Mouse (Mus musculus) left cerebral cortex, postnatal 10 days (tissue): ENCODE measurements around the gene Celf5. TPM values are rescaled to one million over a fixed set of nuclear protein-coding genes. Genes with fewer than 3 reads are reported as not detected.

Source experiments
- DNase-seq, 2 experiments: peaks; one replicate each; pipeline ENCODE4 v3.0.0; 2021 to 2022; ENCODE audit warnings: low spot score in 2 of 2, mixed read lengths in 1 of 2; ENCODE audit errors: extremely low spot score in 1 of 2
- intact Hi-C: fragments of 180-260 bp; cut with DNase I; formaldehyde crosslinking; loops from one replicate; pipeline ENCODE4 v1.15.1; 2025
- total RNA-seq, 2 experiments: library from RNA; stranded (reverse); gene quantifications; 2 replicates each; pipeline ENCODE4 v1.2.3; 2021

Gene Celf5
- total RNA-seq, 2 experiments from 2014 or later, result 287 to 297 TPM

DNA sequence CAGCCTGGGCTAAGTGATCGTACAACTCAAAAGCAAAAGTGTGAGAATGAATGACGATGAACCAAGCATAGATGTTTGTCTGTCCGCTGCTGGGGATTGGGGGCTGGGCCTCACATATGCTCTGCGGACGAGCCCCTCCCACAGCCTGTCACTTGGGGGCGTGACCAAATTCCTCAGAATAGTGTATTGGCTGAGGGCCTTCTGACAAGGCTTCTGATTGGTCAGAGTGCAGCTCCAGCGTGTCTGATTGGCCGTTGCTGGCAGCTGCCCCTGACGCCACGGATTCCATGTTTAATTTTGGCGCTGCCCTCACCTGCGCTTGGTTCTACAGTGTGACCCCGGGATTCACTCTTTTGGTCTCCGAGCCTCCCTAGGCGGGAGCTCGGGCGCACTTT is 49.6 kb downstream of the Celf5 start:
- peak; percentile 96 for DNase-seq

DNA sequence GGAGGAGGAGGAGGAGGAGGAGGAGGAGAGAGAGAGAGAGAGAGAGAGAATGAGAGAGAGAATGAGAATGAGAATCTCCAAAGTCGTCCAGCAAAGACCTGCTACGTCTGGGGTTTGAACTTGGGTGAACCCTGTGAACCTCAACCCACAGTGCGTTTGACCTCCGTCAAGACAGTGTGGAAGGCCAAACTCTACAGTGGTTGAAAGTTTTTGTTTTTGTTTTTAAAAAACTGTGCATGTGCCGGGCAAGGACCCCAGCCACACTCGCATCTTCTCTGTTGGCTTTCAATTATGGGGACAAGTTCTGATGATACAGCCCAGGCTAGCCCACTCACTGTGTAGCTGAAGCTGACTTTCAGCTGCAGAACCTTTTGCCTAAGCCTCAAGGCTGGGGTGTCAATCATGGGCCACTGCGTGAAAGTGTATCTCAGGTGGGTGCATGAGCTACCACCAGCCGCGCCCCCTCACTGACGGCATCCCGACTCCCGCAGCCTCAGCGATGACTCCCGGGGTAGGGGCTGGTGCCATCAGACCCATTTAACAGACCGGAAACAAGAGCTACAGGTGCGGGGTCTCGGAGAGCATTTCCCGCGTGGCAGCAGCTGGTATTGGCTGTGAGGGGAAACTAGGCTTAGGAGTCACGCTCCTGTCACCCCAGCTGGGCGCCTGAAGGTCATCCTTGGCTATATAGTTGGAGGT is 50.2 kb downstream of the Celf5 start:
- peak in 1 of 2 experiments; percentile 54 for DNase-seq
- intact Hi-C loops, result no loop called here

More for the DNA sequence above, 49.6 kb downstream of the Celf5 start:
- intact Hi-C loops, result no loop called here

DNA sequence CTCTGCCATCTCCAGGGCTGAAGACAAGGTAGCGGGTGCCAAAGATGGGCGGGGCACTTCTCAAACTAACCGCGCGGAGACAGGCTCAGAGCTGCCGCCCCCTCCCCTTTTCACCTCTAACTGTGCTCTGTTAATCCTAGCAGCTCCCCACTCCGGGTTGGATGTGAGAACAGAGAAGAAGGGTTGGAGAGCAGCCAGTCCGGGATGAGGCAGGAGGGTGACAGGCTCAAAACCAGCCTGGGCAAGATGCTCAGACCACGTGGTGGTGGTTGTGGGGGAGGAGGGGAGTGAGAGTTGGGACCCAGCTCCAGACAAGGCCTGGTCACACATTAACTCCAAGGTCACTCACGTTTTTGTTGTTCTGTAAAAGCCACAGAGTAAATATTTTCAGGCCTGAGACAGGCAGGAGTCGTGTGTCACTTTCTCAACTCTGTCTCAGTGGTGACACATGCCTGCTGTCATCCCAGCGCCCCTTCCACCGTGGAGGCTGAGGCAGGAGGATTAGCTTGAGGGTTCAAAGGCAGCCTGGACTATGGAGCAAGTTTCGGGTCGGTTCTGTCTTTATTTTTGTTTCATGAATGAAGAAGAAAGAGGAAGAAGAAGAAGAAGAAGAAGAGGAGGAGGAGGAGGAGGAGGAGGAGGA is 50.9 kb downstream of the Celf5 start:
- intact Hi-C loops, result no loop called here
- DNase-seq, result peak in 1 of 2 experiments; percentile 75

DNA sequence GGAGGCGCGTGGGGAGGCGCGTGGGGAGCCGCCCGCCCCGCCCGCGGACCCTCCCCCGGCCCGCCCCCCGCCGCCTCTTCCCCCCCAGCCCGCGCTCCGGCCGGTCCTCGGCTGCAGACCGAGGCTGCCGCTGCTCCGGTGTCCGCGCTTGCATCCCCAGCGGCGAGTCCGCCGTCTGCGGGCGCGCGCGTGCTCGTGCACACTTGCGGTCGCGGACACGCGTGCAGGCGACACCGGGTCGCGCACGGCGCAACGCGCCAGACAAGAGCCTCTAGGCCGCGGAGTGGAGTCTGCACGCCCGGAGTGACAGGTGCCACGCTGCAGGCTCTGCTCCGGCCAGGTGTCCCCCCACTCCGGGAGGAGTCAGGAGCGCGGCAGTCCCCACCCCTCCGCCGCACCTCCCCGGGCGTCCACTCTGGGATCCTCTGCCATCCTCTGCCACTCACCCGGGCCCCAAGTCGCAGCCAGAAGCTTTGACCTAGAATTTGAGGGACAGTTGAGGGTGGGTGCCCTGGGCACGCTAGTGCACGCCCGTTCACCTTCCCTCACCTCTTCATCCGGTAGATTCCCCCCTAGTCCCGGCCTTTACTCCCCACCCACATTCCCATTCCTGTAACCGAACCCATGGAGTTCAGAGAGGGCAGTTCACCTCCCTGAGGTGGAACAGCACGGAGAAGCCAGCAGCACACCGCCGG is 51.5 kb downstream of the Celf5 start:
- intact Hi-C loops, result no loop called here
- DNase-seq, result peak in 1 of 2 experiments; percentile 86

DNA sequence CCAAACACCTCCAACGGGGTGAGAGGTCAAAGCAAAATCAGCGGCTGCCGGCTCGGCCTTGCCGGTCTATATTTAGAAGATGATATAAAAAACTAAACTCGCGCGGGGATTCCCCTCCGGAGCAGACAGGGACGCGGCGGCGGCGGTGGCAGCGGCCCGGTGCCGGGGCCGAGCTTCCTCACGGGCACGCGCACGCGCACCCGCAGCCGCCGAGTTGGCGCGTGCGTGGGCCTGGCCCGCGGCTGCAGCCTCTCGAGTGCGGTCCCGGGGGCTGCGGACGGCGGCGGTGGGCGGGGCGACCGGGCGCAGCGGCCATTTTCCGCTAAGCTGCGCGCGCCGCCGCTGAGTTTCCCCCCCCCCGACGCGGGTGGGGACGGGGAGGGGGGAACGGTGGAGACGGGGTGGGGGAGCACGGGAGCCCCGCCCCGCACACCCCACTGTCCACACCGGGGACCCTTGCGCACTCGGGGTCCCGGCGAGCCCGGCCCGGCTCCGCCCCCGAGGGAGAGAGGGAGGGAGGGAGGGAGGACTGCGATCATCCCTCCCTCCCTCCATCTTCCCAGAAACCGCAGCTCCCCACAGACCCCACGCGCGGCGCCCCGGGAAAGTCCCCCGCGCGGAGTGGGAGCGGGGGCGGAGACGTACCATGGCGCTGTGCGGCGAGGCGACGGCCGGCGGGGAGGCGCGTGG is 52.2 kb downstream of the Celf5 start:
- DNase-seq, result peak in 1 of 2 experiments; percentile 91
- intact Hi-C loops, result no loop called here

DNA sequence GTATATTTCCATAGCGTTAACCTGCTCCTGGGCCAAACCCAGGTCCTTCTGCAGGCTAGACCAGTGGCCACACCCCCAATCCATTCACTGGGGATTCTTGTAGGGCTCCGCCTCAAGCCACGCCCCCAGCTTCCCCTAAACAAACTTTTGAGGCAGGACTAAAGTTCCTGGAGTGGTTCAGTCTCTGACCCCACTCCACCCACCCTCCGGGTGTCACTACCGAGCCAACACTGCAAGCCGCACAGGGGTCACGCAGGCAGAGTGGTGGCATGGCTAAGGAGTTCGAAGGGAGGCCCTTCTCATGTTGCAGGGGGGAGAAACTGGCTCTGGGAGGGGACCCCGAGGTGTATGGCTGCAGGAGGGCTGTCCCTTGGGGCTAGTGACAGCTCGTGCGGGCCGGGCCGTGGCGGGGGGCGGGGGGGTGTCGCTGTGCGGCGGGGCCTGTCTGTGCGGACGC is 52.9 kb downstream of the Celf5 start:
- DNase-seq, result peak in 1 of 2 experiments; percentile 92
- intact Hi-C loops, result no loop called here

DNA sequence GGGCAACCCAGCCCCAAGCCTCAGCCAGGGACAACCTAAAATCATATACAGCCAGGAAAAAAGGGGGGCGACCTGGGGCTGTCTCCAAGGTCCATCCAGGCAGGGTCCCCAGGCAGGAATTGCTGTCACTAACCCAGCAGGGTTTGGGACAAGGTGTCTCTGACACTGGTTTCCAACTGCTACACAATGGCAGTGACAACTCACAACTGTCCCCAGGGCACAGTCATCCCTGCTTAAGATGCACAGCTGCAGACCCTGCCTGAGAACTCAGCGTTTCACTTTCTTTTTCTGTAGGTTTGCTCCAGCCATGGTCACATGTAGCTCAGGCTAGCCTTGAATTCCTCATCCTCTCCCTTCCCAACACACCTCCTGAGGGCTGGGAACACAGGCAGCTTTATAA is 53.4 kb downstream of the Celf5 start:
- peak in 1 of 2 experiments; percentile 23 for DNase-seq
- intact Hi-C loops, result no loop called here

DNA sequence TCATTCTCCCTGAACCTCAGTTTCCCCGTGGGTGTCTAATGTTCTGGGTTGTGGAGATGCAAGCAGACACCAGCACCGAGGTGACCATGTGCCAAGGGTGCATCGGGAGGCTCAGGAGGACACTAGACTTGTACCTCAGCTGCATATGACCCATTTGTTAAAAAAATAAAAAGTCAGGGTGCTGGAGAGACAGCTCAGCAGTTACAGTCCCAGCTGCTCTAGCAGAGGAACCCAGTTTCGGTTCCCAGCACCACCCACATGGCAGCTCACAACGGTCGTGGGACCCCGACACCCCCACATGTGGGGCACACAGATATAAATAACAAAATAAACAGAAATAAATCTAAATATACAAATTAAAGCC is 54.0 kb downstream of the Celf5 start:
- peak in 1 of 2 experiments; percentile 22 for DNase-seq
- intact Hi-C loops, result no loop called here

DNA sequence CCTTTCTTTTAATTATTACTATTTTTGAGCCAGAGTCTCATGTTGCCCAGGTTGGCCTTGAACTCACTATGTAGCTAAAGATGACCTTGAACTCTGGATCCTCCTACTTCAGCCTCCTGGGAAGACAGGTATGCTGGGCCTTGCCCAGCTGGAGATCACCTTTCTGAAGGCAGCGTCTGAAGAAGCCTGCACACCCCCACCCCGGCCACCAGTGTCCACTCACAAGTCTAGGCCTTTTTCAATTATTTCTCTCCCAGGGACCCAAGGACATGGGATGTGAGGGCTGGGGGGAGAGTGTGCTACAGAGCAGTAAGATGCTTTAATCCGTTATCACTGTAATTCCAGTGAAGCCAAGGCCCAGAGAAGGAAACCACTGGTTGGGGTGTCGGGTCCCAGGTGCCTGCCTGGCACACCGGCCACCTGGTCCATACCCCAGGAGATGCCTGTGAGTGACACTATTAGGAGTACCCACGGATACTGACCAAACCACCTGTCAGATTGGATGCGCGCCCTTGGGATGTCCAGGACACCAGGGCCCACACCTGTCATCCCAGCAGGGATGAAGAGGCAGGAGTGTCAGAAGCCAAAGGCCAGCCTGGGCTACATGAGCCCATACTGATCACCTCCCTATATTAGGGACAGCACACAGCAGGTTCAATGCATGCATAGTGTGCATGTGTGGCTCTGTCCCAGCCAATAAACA is 54.6 kb downstream of the Celf5 start:
- intact Hi-C loops, result no loop called here
- DNase-seq, result peak in 1 of 2 experiments; percentile 50

DNA sequence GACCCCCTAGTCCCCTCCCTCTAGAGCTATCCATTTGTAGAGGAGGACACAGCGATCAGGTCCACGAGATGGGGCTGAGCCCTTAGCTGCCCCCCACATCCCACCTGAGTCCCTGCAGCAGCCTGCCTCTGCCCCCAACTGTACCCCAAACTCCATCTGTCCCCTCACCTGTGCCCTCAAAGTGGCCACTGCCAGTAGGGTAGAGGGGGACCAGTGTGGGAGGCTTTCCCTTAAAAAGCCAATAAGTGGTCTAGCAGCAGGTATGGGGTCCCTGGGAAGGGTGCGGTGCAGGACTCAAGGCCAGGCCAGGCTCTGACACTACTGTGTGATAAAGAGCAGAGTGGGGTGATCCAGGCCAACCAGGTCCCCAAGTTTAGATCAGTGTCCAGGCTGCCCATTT is 55.2 kb downstream of the Celf5 start:
- intact Hi-C loops, result no loop called here

DNA sequence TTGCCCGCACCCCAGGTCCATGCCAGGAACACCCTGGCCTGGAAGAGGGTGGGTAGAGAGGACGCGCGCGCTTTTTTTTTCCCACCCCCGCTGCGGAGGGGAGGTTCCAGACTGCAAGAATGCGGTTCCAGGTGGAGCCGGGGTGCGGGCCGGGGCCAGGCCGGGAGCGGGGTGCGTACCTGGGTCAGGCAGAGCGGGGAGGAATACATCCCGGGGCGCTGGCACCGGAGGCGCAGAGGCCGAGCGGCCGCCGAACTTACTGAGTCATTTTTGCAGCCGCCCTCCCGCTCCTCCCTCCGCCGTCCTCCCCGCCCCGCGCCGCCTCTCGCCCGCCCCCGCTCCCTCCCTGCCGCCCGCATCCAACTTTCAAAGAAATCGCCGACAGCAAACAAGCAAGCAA is 55.6 kb downstream of the Celf5 start:
- peak in 1 of 2 experiments; percentile 82 for DNase-seq
- intact Hi-C loops, result no loop called here

More for the DNA sequence above, 55.2 kb downstream of the Celf5 start:
- DNase-seq, result peak in 1 of 2 experiments; percentile 20

DNA sequence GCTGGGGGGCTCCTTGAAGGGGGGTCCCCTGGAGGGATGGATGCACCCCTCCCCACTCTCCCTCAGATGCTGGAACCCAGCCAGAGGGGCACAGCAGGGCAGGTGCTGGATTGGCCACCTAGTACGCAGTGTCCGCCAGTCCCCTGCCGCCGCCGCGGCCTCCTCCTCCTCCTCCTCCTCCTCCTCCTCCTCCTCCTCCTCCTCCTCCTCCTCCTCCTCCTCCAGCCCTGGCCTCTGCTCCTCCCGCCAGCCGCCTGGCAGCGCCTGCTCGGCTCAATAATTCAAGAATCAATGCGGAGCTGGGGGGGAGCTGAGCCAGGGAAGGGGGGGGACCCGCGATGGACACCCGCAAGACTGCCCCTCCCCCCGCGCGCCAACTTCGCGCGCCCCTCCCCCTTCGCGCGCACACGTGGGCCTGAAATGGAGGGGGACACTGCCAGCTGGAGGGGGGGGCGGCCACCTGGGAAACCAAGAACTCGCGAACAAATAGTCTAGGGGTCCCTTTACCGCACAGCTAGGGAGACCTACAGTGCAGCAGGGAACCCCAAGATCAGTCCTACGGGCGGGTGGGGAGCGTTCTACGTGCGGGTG is 56.3 kb downstream of the Celf5 start:
- peak in 1 of 2 experiments; percentile 72 for DNase-seq
- intact Hi-C loops, result no loop called here

DNA sequence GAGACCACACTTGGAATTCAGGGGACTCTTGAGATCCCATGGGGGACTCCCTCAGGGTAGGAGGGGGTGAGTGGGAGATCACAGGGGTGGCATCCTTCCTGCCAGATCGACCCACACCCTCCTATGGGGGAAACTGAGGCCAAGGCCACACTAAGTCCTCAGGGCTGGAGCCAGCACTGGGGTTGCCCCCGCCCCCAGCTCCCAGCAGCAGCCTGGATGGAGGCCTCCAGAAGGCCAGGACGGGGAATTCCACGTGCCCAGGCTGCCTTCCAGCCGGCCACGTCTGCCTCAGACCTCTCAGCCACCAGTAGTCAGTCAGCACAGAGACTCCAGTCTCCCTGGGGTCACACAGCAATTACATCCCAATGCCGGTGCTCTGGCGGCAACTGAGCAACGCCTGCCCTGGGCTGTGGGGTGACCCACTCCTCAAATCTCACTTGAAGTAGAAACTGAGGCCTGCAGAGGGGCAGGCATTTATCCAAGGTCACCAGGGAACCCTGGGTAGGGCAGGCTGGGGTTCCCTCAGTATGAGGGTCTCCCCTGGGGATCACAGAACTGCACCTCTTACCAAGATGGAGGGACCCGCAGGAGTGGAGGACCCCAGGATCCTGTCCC is 57.2 kb downstream of the Celf5 start:
- DNase-seq, result peak in 1 of 2 experiments; percentile 62
- intact Hi-C loops, result no loop called here

DNA sequence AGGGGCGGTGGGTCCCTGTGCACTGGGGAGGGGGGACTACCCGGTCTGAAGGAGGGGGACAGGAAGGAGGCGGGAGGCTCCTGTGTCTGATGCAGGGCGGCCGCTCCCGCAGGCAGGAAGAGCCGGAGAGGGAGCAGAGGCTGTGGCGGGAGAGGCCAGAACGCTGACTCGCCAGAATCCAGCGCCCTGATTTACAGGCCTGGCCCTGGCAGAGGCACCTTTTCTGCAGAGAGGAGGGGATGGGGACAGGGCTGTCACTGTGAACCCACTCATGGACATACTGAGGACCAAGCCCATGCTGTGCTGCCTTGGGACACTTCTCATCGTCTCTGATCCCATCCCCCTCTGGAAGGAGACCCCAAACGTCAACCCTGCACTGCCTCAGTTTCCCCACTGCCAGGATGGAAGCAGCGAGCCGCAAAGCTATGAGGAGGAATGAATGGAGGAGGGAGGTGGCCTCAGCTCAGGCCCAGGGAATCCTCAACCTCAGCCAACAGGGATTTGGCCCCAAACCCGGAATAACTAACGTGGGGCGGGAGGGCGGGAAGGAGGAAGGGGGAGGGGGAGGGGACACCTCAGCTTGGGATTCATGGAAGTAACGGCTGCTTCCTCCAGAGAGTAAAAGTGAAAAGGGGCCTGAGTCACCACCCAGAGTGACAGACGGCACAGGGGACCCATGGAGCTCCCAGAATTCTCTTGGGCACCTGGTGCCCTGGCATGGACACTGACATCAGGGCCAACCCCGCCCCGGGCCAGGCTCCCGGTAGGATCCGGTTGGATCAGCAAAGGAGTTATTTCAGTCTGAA is 58.1 kb downstream of the Celf5 start:
- peak in 1 of 2 experiments; percentile 73 for DNase-seq
- intact Hi-C loops, result no loop called here

DNA sequence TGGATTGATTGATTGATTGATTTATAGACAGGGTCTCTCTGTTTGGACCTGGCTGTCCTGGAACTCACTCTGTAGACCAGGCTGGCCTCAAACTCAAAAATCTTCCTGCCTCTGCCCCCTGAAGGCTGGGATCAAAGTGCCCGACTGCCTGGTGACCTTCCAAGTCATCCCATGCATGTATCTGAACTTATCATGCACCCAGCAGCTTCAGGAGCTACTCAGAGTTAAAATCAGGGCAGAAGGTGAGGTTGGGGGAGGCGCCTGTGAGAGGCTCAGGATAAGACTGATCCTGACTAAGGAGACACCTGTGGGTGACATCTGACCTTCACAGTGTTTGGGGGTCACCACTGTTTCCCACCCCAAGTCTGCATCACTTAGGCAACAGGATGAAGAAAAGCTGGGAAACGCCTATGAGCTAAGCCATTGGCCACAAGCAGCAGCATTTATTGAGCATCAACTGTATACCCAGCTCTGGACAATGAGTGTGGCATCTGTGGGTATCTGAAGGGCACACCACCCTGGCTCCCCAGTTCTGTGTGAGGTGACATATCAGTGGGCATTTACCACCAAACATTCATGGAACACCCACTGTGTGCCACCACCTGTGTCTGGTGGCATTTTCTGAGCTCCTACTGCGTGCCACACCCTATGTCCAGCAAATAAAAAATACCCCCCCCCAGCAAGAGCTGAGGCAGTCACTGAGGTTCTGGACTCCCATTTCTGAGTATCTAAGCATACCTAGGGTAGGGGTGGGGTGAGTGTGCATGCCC is 58.8 kb downstream of the Celf5 start:
- peak in 1 of 2 experiments; percentile 15 for DNase-seq
- intact Hi-C loops, result no loop called here

DNA sequence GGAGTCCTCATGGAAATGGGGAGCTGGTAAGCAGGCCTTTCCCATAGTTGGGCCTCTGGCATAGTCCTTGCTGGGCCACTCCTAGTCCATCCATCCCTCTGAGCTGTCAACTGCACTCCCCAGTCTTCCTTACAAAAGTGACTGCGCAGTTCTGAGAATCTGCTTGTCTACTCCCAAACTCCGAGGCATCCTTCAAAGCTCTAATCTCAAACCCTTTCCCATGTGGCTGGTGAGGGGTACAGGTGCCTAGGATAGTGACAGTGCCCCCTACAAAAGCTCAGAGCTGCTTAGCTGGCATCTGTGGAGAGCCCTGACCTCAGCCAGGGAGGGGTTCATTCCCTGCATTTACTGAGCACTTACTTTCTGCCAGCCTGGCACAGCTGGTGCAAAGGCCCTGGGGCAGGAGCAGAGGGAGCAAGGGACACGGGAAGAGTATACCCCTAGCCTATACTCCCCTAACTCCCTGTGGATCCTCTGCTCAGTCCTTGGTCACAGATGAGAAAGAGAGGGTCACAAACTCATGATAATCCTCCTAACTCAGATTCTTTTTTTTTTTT is 59.8 kb downstream of the Celf5 start:
- DNase-seq, result peak in 1 of 2 experiments; percentile 15

More for the DNA sequence above, 59.8 kb downstream of the Celf5 start:
- intact Hi-C loops, result no loop called here
